Mouse (Mus musculus): ENCODE results near the gene Insl3.

DNA sequence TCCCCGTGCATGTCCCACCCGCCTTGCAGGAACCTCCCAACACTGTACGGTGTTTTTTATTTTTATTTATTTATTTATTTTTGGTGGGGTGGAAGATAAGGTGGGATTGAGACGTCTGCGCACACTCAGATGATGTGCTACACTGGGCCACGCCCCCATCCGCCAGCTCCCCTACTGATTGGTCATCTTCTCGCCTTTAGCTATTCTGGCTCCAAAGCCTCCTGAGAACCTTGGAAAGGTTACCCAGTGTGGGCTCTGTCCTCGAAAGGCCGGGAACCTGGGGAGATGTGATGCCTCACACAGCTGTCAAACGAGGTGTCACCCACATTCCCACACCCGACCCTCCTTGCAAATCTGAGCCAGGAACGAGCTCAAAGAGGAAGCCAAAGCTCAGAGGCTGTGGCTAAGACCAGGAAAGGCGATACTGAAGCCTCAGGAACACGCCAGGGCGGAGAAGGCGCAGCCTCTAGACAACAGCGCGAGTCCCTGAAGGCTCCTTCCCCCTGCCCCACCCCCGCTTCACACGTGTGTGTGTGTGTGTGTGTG is 39.3 kb downstream of the Insl3 start:
- TF ChIP-seq CTCF (IDR thresholded peaks at IDR 0.05; ENCODE audit: extremely low read depth, insufficient read depth, insufficient read length, insufficient replicate concordance) (no peak), POLR2A (IDR thresholded peaks at IDR 0.05; ENCODE audit: low read depth, low read length) (no peak)
